8 mouse cellular contexts compared by ENCODE assay signal in the genomic region with DNA sequence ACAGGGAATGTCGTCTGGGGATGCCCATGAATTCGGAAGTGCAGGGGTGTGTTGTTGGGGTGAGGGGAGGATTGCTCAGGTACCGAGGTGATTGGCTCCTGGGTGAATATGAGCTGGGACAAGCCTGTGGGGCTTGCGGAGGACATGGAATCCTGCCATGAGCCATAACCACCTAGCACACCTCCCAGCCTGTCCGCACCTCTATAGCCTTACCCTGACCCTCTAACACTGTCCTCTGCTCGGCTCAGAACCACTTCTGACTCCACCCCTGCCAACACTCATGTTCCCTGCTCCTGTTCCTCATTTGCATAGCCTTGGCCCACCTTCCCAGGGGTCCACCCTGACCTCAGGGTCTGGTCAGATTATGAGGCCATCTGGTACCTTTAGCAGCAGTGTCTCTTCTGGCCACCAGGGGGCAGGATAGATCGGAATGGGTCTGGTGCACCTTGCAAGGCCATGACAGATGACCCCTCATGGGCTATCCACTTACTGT. TPM values are rescaled to one million over a fixed set of nuclear protein-coding genes. Genes with fewer than 3 reads are reported as not detected.
DNase-seq lines count a peak whose midpoint lies in the region; ATAC-seq and TF ChIP-seq lines count a peak whose summit lies in the region.

No protein-coding gene starts in this region.

- no peak overlapping the region for H3K9ac ChIP-seq in forebrain, embryonic 16.5 days (replicated peaks; ENCODE audit: low read depth, low read length)
- no peak overlapping the region for H3K9ac ChIP-seq in lung, postnatal 0 days (replicated peaks; ENCODE audit: low read depth)

- no peak for TF ChIP-seq EP300 in lung, postnatal 0 days (IDR thresholded peaks at IDR 0.05)

- no peaks in the 10 kb centered on the region for H3K36me3 ChIP-seq in forebrain, embryonic 10.5 days (replicated peaks)
- no peaks in the 10 kb centered on the region for H3K36me3 ChIP-seq in forebrain, embryonic 16.5 days (ENCODE audit: control insufficient read depth, insufficient read depth)
- H3K36me3 ChIP-seq in lung, postnatal 0 days (ENCODE audit: insufficient read depth, low read length), result no peaks in the 10 kb centered on the region

- no peak overlapping the region for H3K27ac ChIP-seq in forebrain, embryonic 10.5 days
- no peak overlapping the region for H3K27ac ChIP-seq in forebrain, embryonic 16.5 days (ENCODE audit: low read length)
- no peak overlapping the region for H3K27ac ChIP-seq in lung, postnatal 0 days (ENCODE audit: low read length)

- DNase-seq in forebrain, embryonic 10.5 days (ENCODE audit: extremely low spot score, low spot score), result peak; percentile 66
- peak; percentile 15 for DNase-seq in thymus, postnatal 0 days (ENCODE audit: low spot score)
- DNase-seq in thymus, postnatal 36 days, result no peak
- DNase-seq in lung, postnatal 0 days (ENCODE audit: low spot score), result peak; percentile 42
- peak; percentile 49 for DNase-seq in thymus, postnatal 4 days
- no peak for DNase-seq in right cerebral cortex, postnatal 36 days (ENCODE audit: low spot score in 2 of 2)

- TF ChIP-seq CTCF in lung, postnatal 0 days (IDR thresholded peaks at IDR 0.05), result peak; percentile 94

- peaks cover 62% of the 10 kb centered on the region for H3K27me3 ChIP-seq in forebrain, embryonic 10.5 days (ENCODE audit: poor library complexity, severe bottlenecking)
- no peaks in the 10 kb centered on the region for H3K27me3 ChIP-seq in forebrain, embryonic 16.5 days (replicated peaks; ENCODE audit: control insufficient read depth, insufficient read depth, low read length)
- peaks cover 28% of the 10 kb centered on the region; the same call in 1 of the 2 replicates for H3K27me3 ChIP-seq in lung, postnatal 0 days (replicated peaks; ENCODE audit: insufficient read depth, low read length)

- 44% methylated on average over 7 of the region's 7 CpGs for WGBS in forebrain, embryonic 10.5 days
- WGBS in forebrain, embryonic 16.5 days, result 47% methylated on average over 7 of the region's 7 CpGs
- WGBS in lung, postnatal 0 days, result 53% methylated on average over 7 of the region's 7 CpGs

- H3K4me3 ChIP-seq in forebrain, embryonic 10.5 days, result no peak overlapping the region
- no peak overlapping the region for H3K4me3 ChIP-seq in forebrain, embryonic 16.5 days (replicated peaks; ENCODE audit: low read length)
- no peak overlapping the region for H3K4me3 ChIP-seq in lung, postnatal 0 days (ENCODE audit: low read depth, low read length)

- H3K4me1 ChIP-seq in forebrain, embryonic 10.5 days, result peaks cover 30% of the 10 kb centered on the region
- H3K4me1 ChIP-seq in forebrain, embryonic 16.5 days (replicated peaks; ENCODE audit: control insufficient read depth, insufficient read depth, low read length), result peaks cover 31% of the 10 kb centered on the region
- H3K4me1 ChIP-seq in lung, postnatal 0 days (ENCODE audit: insufficient read depth, low read depth, low read length), result no peaks in the 10 kb centered on the region; the same call in 1 of the 2 replicates

- H3K9me3 ChIP-seq in forebrain, embryonic 10.5 days, result no peaks in the 10 kb centered on the region
- no peaks in the 10 kb centered on the region for H3K9me3 ChIP-seq in forebrain, embryonic 16.5 days (ENCODE audit: control insufficient read depth, low read length)
- H3K9me3 ChIP-seq in lung, postnatal 0 days (ENCODE audit: low read length), result no peaks in the 10 kb centered on the region

- H3K4me2 ChIP-seq in forebrain, embryonic 16.5 days (ENCODE audit: low read length), result no peak overlapping the region
- no peak overlapping the region for H3K4me2 ChIP-seq in lung, postnatal 0 days (replicated peaks; ENCODE audit: low read depth, low read length)

- no peak for ATAC-seq in forebrain, embryonic 16.5 days
- 0 out of 2 replicates have a peak, but pooled peaks have one; percentile 68 for ATAC-seq in erythroblast, adult 5-6 weeks (replicated peaks; ENCODE audit: low FRiP score, poor library complexity, severe bottlenecking)
- ATAC-seq in lung, postnatal 0 days, result no peak

RNA-seq across cellular contexts. Expression of gene Rap1gap, which starts 18.5 kb away (rescaled TPM):
- 3.8 and 4.0 TPM in 2 replicates for polyA plus RNA-seq in forebrain, embryonic 10.5 days (2016; fragmentation: Nextera tagmentation; extraction: Ambion mirVana)
- polyA plus RNA-seq in forebrain, embryonic 16.5 days (2015; fragmentation: Nextera tagmentation; extraction: Ambion mirVana), result 35.4 and 51.6 TPM in 2 replicates
- polyA plus RNA-seq in thymus, postnatal 0 days (2015; fragmentation: Nextera tagmentation; extraction: Ambion mirVana), result 5.5 TPM in 2 replicates
- not detected in 2 replicates for total RNA-seq in erythroblast, adult 5-6 weeks (2015; ENCODE audit: low replicate concordance)
- not detected in 2 replicates for total RNA-seq in erythroblast, adult 5-6 weeks (2017; ENCODE audit: low replicate concordance)
- 34.9 and 48.8 TPM in 2 replicates for polyA plus RNA-seq in lung, postnatal 0 days (2015; fragmentation: Nextera tagmentation; extraction: Ambion mirVana)

Comparison
In these comparisons a context has a peak if more than half of its experiments do, and no peak if none do; other contexts are left out.
1. DNase-seq: peak in forebrain, embryonic 10.5 days (single experiment), thymus, postnatal 0 days (single experiment), lung, postnatal 0 days (single experiment) and thymus, postnatal 4 days (single experiment); none in thymus, postnatal 36 days (0 of 2) and right cerebral cortex, postnatal 36 days (0 of 2).